Mouse (Mus musculus) forebrain, embryonic 15.5 days (tissue): ENCODE measurements around the gene Glo1. TPM values are rescaled to one million over a fixed set of nuclear protein-coding genes. Genes with fewer than 3 reads are reported as not detected.

ENCODE experiments used
- ATAC-seq: fragments of 200-750 bp; cut with Nextera tagmentation; replicated peaks from 2 replicates; pipeline ENCODE4 v1.8.0; 2017; ENCODE audit warnings: mild to moderate bottlenecking, moderate TSS enrichment, moderate library complexity
- H3K27ac ChIP-seq: fragments of 300-500 bp; sonication (generic); replicated peaks from 2 replicates; pipeline ENCODE4 v1.5.1; 2015; ENCODE audit warnings: mild to moderate bottlenecking, inconsistent platforms
- H3K27me3 ChIP-seq: fragments of 300-500 bp; sonication (generic); 2 replicates; pipeline ENCODE4 v1.6.1; 2015; ENCODE audit warnings: inconsistent platforms
- H3K36me3 ChIP-seq: fragments of 300-500 bp; sonication (generic); 2 replicates; pipeline ENCODE4 v1.6.1; 2015; ENCODE audit warnings: mild to moderate bottlenecking, inconsistent platforms
- H3K4me1 ChIP-seq: fragments of 300-500 bp; sonication (generic); 2 replicates; pipeline ENCODE4 v1.6.1; 2015; ENCODE audit warnings: inconsistent platforms
- H3K4me2 ChIP-seq: fragments of 300-500 bp; sonication (generic); replicated peaks from 2 replicates; pipeline ENCODE4 v1.6.1; 2015; ENCODE audit warnings: mild to moderate bottlenecking, inconsistent platforms
- H3K4me3 ChIP-seq: fragments of 300-500 bp; sonication (generic); 2 replicates; pipeline ENCODE4 v1.5.1; 2015; ENCODE audit warnings: mild to moderate bottlenecking, inconsistent platforms
- H3K9ac ChIP-seq: fragments of 300-500 bp; sonication (generic); replicated peaks from 2 replicates; pipeline ENCODE4 v1.6.1; 2015; ENCODE audit warnings: mild to moderate bottlenecking, inconsistent platforms
- H3K9me3 ChIP-seq: fragments of 300-500 bp; sonication (generic); 2 replicates; pipeline ENCODE4 v1.6.1; 2016; ENCODE audit warnings: inconsistent platforms
- WGBS: fragments of 180-500 bp; shearing (Covaris S2); methylation state at CpG from one replicate; pipeline ENCODE4 v1.1.7; 2015; ENCODE audit warnings: mixed read lengths; 5-methylcytosine and 5-hydroxymethylcytosine counted together
- polyA plus RNA-seq: library from polyadenylated mRNA; unstranded; fragments of >200 nt; fragmentation: Nextera tagmentation; extraction: Ambion mirVana; gene quantifications from 2 replicates; pipeline ENCODE4 v1.2.1, GENCODE M21; 2015

Glo1 gene
- polyA plus RNA-seq, 1 experiment from 2014 or later, result 174 TPM

GRCm38 (mm10) chr17:30611221-30612074 lies 15.2 kb downstream of the Glo1 start:
- H3K4me2 ChIP-seq, result peak overlapping the region; percentile 64
- no peak for ATAC-seq
- peak overlapping the region; percentile 66 for H3K4me3 ChIP-seq
- peak overlapping the region; percentile 75 for H3K27ac ChIP-seq
- H3K9ac ChIP-seq, result peak overlapping the region; percentile 76
- WGBS, result 23% methylated on average over 18 of the region's 18 CpGs
- H3K27me3 ChIP-seq, result no peaks in the 10 kb centered on the region
- peaks cover 35% of the 10 kb centered on the region for H3K4me1 ChIP-seq
- H3K36me3 ChIP-seq, result no peaks in the 10 kb centered on the region
- no peaks in the 10 kb centered on the region for H3K9me3 ChIP-seq

GRCm38 (mm10) chr17:30610739-30611138 lies 15.9 kb downstream of the Glo1 start:
- Histone ChIP-seq H3K36me3 (no peaks in the 10 kb centered on the region), H3K4me1 (peaks cover 35% of the 10 kb centered on the region), H3K27me3 (no peaks in the 10 kb centered on the region), H3K4me2 (no peak overlapping the region), H3K4me3 (no peak overlapping the region), H3K9ac (no peak overlapping the region), H3K9me3 (no peaks in the 10 kb centered on the region), H3K27ac (no peak overlapping the region)
- no peak for ATAC-seq
- 47% methylated on average over 1 of the region's 1 CpGs for WGBS

GRCm38 (mm10) chr17:30609980-30610307 lies 16.7 kb downstream of the Glo1 start:
- no peak overlapping the region for H3K9ac ChIP-seq
- H3K4me3 ChIP-seq, result no peak overlapping the region
- H3K4me1 ChIP-seq, result peaks cover 35% of the 10 kb centered on the region
- H3K36me3 ChIP-seq, result no peaks in the 10 kb centered on the region
- no peaks in the 10 kb centered on the region for H3K9me3 ChIP-seq
- WGBS, result 97% methylated on average over 5 of the region's 5 CpGs
- no peak overlapping the region for H3K4me2 ChIP-seq
- no peak overlapping the region for H3K27ac ChIP-seq
- no peak for ATAC-seq
- no peaks in the 10 kb centered on the region for H3K27me3 ChIP-seq

DNA sequence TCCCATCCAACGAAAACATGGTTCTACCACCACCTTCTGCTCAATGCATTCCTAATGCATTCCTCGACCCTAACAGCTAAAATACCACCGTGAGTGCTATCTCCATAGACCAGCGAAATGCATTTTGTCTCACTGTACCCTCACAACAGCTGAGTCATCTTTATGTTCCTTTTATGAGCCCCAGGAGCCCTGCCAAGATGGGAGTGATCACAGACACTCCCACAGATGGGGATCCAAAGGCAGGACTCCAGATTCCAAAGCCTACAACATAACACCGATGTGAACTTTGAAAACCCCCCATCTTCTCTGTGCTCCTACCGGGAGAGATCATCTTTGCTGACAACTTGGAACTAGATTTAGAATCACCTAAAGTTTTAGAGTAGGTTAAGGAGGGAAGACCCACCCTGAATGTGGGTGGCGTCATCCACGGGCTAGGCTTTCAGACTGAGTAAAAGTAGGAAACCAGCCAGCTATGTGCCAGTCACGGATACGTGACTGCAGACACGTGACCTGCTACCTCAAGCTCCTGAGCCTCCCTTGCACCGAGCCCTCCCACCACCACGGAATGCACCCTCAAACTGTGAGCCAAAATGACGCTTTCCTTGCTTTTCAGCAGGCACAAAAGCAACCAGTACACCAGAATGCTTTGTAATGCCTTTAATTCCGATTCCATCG lies 17.2 kb downstream of the Glo1 start:
- Histone ChIP-seq H3K4me3 (no peak overlapping the region), H3K4me2 (no peak overlapping the region), H3K36me3 (no peaks in the 10 kb centered on the region), H3K4me1 (peaks cover 35% of the 10 kb centered on the region), H3K9me3 (no peaks in the 10 kb centered on the region), H3K27ac (no peak overlapping the region), H3K9ac (no peak overlapping the region), H3K27me3 (no peaks in the 10 kb centered on the region)
- WGBS, result 75% methylated on average over 16 of the region's 16 CpGs
- no peak for ATAC-seq

DNA sequence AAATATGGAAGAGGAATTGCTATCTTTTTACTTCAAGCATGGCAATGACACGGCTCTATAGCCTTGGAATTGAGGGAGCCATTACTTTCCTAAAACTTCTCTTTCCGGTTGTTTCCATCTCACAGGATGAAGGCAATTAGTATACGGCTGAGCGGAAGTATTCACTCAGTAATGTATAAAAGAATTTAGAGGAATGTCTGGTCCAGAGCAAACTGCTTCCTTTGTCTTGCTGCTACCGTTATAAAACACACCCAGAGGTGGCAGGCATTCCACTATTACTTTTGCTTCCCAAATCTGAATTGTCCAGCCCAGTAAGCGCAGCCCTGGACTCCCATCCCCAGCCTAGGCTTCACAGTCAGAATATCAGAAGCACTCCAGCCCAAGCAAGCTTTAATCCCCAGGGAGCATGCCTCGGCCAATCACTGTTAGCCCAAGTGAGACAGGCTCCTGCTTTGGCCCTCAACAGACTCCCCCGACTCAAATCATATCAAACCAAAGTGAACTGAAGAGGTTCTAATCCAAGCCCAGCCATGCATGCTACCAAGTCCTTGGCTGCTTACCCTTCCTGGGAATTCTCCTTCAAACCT lies 18.7 kb downstream of the Glo1 start:
- Histone ChIP-seq H3K27me3 (no peaks in the 10 kb centered on the region), H3K9me3 (no peaks in the 10 kb centered on the region), H3K4me3 (no peak overlapping the region), H3K4me1 (peaks cover 35% of the 10 kb centered on the region), H3K9ac (no peak overlapping the region), H3K4me2 (no peak overlapping the region), H3K36me3 (no peaks in the 10 kb centered on the region), H3K27ac (no peak overlapping the region; the same call in 1 of the 2 replicates)
- 22% methylated on average over 8 of the region's 8 CpGs for WGBS
- ATAC-seq, result no peak

DNA sequence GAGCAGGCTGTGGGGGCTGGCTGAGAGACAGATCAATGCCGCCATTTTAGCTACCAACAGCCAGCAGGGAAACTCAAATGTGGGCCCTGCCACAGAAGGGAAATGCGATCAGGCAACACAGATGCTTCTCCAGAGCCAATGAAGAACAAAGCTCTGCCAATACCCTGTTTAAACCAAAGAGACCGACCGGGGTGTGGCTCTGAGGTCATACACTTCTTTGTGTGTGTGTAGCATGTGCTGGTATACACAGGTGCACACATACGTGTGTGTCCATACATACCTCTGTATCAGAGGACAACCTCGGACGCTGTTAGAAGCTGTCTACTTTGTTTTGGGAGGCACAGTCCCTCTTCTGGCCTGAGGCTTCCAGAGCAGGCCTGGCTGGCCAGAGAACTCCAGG lies 19.3 kb downstream of the Glo1 start:
- Histone ChIP-seq H3K36me3 (peaks cover 6% of the 10 kb centered on the region; the same call in 1 of the 2 replicates), H3K4me3 (no peak overlapping the region), H3K9ac (no peak overlapping the region), H3K27ac (peak overlapping the region; percentile 0; the same call in 1 of the 2 replicates), H3K4me1 (peaks cover 31% of the 10 kb centered on the region), H3K9me3 (no peaks in the 10 kb centered on the region), H3K4me2 (no peak overlapping the region), H3K27me3 (no peaks in the 10 kb centered on the region)
- WGBS, result 81% methylated on average over 7 of the region's 7 CpGs
- no peak for ATAC-seq

GRCm38 (mm10) chr17:30606634-30607081 lies 20.0 kb downstream of the Glo1 start:
- Histone ChIP-seq H3K27ac (0 out of 2 replicates have a peak overlapping the region, but pooled peaks have one; percentile 0), H3K4me1 (peaks cover 26% of the 10 kb centered on the region), H3K4me3 (no peak overlapping the region), H3K9me3 (no peaks in the 10 kb centered on the region), H3K36me3 (peaks cover 11% of the 10 kb centered on the region; the same call in 1 of the 2 replicates), H3K9ac (no peak overlapping the region), H3K27me3 (no peaks in the 10 kb centered on the region), H3K4me2 (no peak overlapping the region)
- WGBS, result 86% methylated on average over 8 of the region's 8 CpGs
- ATAC-seq, result no peak

- no peak for ATAC-seq
- Histone ChIP-seq H3K4me3 (no peak overlapping the region), H3K27me3 (no peaks in the 10 kb centered on the region), H3K36me3 (peaks cover 11% of the 10 kb centered on the region; the same call in 1 of the 2 replicates), H3K9me3 (no peaks in the 10 kb centered on the region), H3K4me1 (peaks cover 22% of the 10 kb centered on the region), H3K4me2 (no peak overlapping the region), H3K9ac (no peak overlapping the region), H3K27ac (no peak overlapping the region)
- WGBS, result 89% methylated on average over 11 of the region's 11 CpGs
Observed at GRCm38 (mm10) chr17:30606206-30606605, 20.5 kb downstream of the Glo1 start.

DNA sequence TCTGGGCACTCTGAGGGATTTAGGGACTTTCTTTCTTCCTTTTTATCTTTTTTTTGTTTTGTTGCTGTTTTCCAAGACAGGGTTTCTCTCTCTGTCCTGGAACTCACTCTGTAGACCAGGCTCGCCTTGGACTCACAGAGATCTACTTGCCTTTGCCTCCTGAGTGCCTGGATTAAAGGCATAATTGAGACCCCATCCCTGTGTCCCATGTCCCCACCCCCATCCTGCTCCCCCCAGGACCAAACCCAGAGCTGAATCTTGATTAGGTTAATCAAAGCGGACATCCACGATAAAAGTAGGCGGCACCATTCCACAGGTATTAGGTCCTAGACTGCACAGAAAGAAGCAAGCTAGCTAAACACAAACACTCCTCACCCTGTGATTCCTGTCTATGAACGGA lies 21.7 kb downstream of the Glo1 start:
- Histone ChIP-seq H3K9me3 (no peaks in the 10 kb centered on the region), H3K27ac (no peak overlapping the region), H3K36me3 (peaks cover 11% of the 10 kb centered on the region; the same call in 1 of the 2 replicates), H3K4me2 (no peak overlapping the region), H3K4me3 (no peak overlapping the region), H3K9ac (no peak overlapping the region), H3K27me3 (no peaks in the 10 kb centered on the region), H3K4me1 (peaks cover 20% of the 10 kb centered on the region)
- no peak for ATAC-seq
- WGBS, result 89% methylated on average over 5 of the region's 5 CpGs

DNA sequence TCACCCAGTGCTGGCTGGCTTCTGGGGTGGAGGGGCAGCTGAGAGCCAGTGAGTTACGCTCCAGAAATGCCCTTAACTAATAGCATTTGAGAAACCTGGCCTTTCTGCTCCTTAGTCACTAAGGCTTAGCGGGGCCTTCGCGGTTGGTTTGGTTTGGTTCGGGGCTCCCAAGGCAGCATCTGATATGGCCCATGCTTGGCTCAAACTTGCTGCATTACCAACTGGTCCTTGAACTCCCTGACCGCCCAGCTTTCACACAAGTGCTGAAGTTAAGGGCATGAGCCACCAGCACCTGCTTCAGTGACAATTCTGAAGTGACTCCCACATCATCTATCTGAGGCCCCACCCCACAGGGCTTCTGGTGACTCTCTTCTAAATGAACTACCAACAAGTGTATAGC lies 22.4 kb downstream of the Glo1 start:
- Histone ChIP-seq H3K27ac (no peak overlapping the region), H3K9me3 (no peaks in the 10 kb centered on the region), H3K36me3 (peaks cover 11% of the 10 kb centered on the region; the same call in 1 of the 2 replicates), H3K4me3 (no peak overlapping the region), H3K9ac (no peak overlapping the region), H3K4me2 (no peak overlapping the region), H3K27me3 (no peaks in the 10 kb centered on the region), H3K4me1 (peaks cover 17% of the 10 kb centered on the region)
- whole genome bisulfite sequencing, result 91% methylated on average over 6 of the region's 6 CpGs
- no peak for ATAC-seq

- no peak for ATAC-seq
- no peaks in the 10 kb centered on the region for H3K27me3 ChIP-seq
- no peak overlapping the region for H3K4me3 ChIP-seq
- H3K36me3 ChIP-seq, result peaks cover 16% of the 10 kb centered on the region
- 92% methylated on average over 14 of the region's 14 CpGs for WGBS
- no peak overlapping the region for H3K27ac ChIP-seq
- H3K9me3 ChIP-seq, result no peaks in the 10 kb centered on the region
- H3K4me2 ChIP-seq, result no peak overlapping the region
- peaks cover 2% of the 10 kb centered on the region; the same call in 1 of the 2 replicates for H3K4me1 ChIP-seq
- H3K9ac ChIP-seq, result no peak overlapping the region
Observed at GRCm38 (mm10) chr17:30602175-30602574, 24.5 kb downstream of the Glo1 start.

- H3K27ac ChIP-seq, result no peak overlapping the region
- 81% methylated on average over 5 of the region's 5 CpGs for WGBS
- no peak overlapping the region for H3K4me3 ChIP-seq
- H3K36me3 ChIP-seq, result peaks cover 24% of the 10 kb centered on the region
- no peaks in the 10 kb centered on the region for H3K9me3 ChIP-seq
- no peak for ATAC-seq
- H3K9ac ChIP-seq, result no peak overlapping the region
- no peak overlapping the region for H3K4me2 ChIP-seq
- peaks cover 3% of the 10 kb centered on the region for H3K4me1 ChIP-seq
- H3K27me3 ChIP-seq, result no peaks in the 10 kb centered on the region
Observed at GRCm38 (mm10) chr17:30598300-30598699, 28.4 kb downstream of the Glo1 start.
